Mouse (Mus musculus): ENCODE results near the gene Gabrp.

Gene Gabrp

GRCm38 (mm10) chr11:33513376-33513991 lies 65.3 kb downstream of the Gabrp start, which contains the start of gene Ranbp17:
Ranbp17 (minus strand) TSS chr11:33513746.
- peak; percentile 65 to 74 for DNase-seq

GRCm38 (mm10) chr11:33512854-33513375 lies 65.8 kb downstream of the Gabrp start:
- peak; percentile 79 to 85 for DNase-seq

- DNase-seq = no peak
These were observed 69.4 kb downstream of the Gabrp start for GRCm38 (mm10) chr11:33509401-33509800.
